Mouse (Mus musculus) midbrain, embryonic 12.5 days (tissue): ENCODE measurements around the gene Sept11. TPM values are rescaled to one million over a fixed set of nuclear protein-coding genes. Genes with fewer than 3 reads are reported as not detected.

Experiments used
- ATAC-seq: fragments of 200-750 bp; cut with Nextera tagmentation; 2 replicates; pipeline ENCODE4 v1.8.0; 2017; ENCODE audit warnings: low read depth, moderate TSS enrichment, moderate library complexity; ENCODE audit not compliant: low FRiP score
- H3K27ac ChIP-seq: fragments of 300-500 bp; sonication (generic); replicated peaks from 2 replicates; pipeline ENCODE4 v1.5.1; 2016; ENCODE audit warnings: mild to moderate bottlenecking
- H3K27me3 ChIP-seq: fragments of 300-500 bp; sonication (generic); 2 replicates; pipeline ENCODE4 v1.6.1; 2016; ENCODE audit warnings: mild to moderate bottlenecking
- H3K36me3 ChIP-seq: fragments of 300-500 bp; sonication (generic); 2 replicates; pipeline ENCODE4 v1.6.1; 2016
- H3K4me1 ChIP-seq: fragments of 300-500 bp; sonication (generic); 2 replicates; pipeline ENCODE4 v1.6.1; 2016
- H3K4me2 ChIP-seq: fragments of 300-500 bp; sonication (generic); replicated peaks from 2 replicates; pipeline ENCODE4 v1.6.1; 2016; ENCODE audit warnings: mild to moderate bottlenecking, moderate library complexity
- H3K4me3 ChIP-seq: fragments of 300-500 bp; sonication (generic); 2 replicates; pipeline ENCODE4 v1.5.1; 2016; ENCODE audit warnings: mild to moderate bottlenecking
- H3K9ac ChIP-seq: fragments of 300-500 bp; sonication (generic); replicated peaks from 2 replicates; pipeline ENCODE4 v1.6.1; 2016; ENCODE audit warnings: mild to moderate bottlenecking, moderate library complexity
- H3K9me3 ChIP-seq: fragments of 300-500 bp; sonication (generic); 2 replicates; pipeline ENCODE4 v1.6.1; 2016; ENCODE audit warnings: mild to moderate bottlenecking
- WGBS: fragments of 180-500 bp; shearing (Covaris S2); methylation state at CpG from one replicate; pipeline ENCODE4 v1.1.7; 2016; 5-methylcytosine and 5-hydroxymethylcytosine counted together
- polyA plus RNA-seq: library from polyadenylated mRNA; unstranded; fragments of >200 nt; fragmentation: Nextera tagmentation; extraction: Ambion mirVana; gene quantifications from 2 replicates; pipeline ENCODE4 v1.2.1, GENCODE M21; 2016

Gene Sept11
- polyA plus RNA-seq, 1 experiment from 2014 or later, result 260 TPM

DNA sequence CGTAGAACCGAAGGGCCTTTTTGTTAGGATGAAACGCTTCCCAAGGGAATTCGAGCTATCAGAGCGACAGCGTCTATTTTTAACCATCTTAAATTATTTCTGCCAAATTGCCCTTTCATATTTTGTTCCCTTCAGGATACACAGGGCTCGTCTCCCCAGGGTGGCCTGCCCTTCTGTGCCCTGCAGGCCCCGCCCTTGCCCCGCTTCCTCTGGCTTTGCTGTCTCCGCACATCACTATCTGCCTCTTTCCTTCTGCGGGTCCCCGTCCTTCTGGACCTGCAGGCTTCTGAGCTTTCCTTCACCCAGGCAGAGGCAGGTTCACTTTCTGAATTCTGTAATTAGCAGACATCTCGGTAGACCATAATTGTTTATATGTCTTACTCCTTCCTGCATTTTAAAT, 22.6 kb downstream of the Sept11 start:
- no peak overlapping the region for H3K27ac ChIP-seq
- no peak overlapping the region for H3K4me2 ChIP-seq
- WGBS, result 87% methylated on average over 13 of the region's 13 CpGs
- no peaks in the 10 kb centered on the region for H3K27me3 ChIP-seq
- no peak overlapping the region for H3K9ac ChIP-seq
- H3K9me3 ChIP-seq, result no peaks in the 10 kb centered on the region
- no peak for ATAC-seq
- peaks cover 12% of the 10 kb centered on the region; the same call in 1 of the 2 replicates for H3K4me1 ChIP-seq
- H3K36me3 ChIP-seq, result 0 out of 2 replicates have a peak, but pooled peaks cover under 1% of the 10 kb centered on the region
- no peak overlapping the region for H3K4me3 ChIP-seq

- 86% methylated on average over 8 of the region's 8 CpGs for WGBS
- no peak overlapping the region for H3K27ac ChIP-seq
These were observed 24.4 kb downstream of the Sept11 start for GRCm38 (mm10) chr5:93117648-93118047.

GRCm38 (mm10) chr5:93121660-93122059, 28.4 kb downstream of the Sept11 start:
- 86% methylated on average over 8 of the region's 8 CpGs for WGBS

More at GRCm38 (mm10) chr5:93117648-93118047, 24.4 kb downstream of the Sept11 start:
- no peaks in the 10 kb centered on the region for H3K36me3 ChIP-seq
- H3K27me3 ChIP-seq, result no peaks in the 10 kb centered on the region
- H3K4me2 ChIP-seq, result no peak overlapping the region
- no peaks in the 10 kb centered on the region for H3K9me3 ChIP-seq
- H3K4me1 ChIP-seq, result peaks cover 17% of the 10 kb centered on the region; the same call in 1 of the 2 replicates
- no peak for ATAC-seq
- no peak overlapping the region for H3K4me3 ChIP-seq
- no peak overlapping the region for H3K9ac ChIP-seq

GRCm38 (mm10) chr5:93124031-93124826, 31.0 kb downstream of the Sept11 start:
- 61% methylated on average over 9 of the region's 9 CpGs for WGBS
- ATAC-seq, result no peak
- peak overlapping the region; percentile 60 for H3K27ac ChIP-seq
- no peak overlapping the region for H3K4me2 ChIP-seq
- no peaks in the 10 kb centered on the region for H3K9me3 ChIP-seq
- H3K4me3 ChIP-seq, result no peak overlapping the region
- H3K27me3 ChIP-seq, result no peaks in the 10 kb centered on the region
- no peaks in the 10 kb centered on the region for H3K36me3 ChIP-seq
- H3K4me1 ChIP-seq, result peaks cover 60% of the 10 kb centered on the region
- H3K9ac ChIP-seq, result no peak overlapping the region

More at GRCm38 (mm10) chr5:93121660-93122059, 28.4 kb downstream of the Sept11 start:
- Histone ChIP-seq H3K4me1 (peaks cover 34% of the 10 kb centered on the region), H3K27ac (no peak overlapping the region), H3K4me2 (no peak overlapping the region), H3K36me3 (no peaks in the 10 kb centered on the region), H3K9me3 (no peaks in the 10 kb centered on the region), H3K27me3 (no peaks in the 10 kb centered on the region), H3K9ac (no peak overlapping the region), H3K4me3 (no peak overlapping the region)
- no peak for ATAC-seq

DNA sequence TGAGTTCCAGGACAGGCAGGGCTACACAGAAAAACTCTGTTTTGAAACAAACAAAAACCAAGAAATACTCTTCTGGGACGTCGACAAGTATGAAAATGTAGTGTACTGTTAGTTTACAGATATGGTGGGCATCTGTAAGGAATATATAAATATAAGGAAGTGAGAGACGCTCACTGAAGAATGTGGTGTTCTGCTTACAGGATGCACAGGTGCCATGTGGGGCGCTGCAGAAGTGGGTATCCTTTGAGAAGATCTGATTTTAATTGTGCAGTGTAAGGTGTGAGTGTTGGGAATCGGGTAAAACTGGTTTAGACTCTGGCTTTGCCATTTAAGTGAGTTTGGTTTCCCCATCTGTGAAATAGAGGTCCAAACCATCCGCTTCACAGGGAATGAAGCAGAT, 32.1 kb downstream of the Sept11 start:
- Histone ChIP-seq H3K9ac (no peak overlapping the region), H3K36me3 (no peaks in the 10 kb centered on the region), H3K27me3 (no peaks in the 10 kb centered on the region), H3K27ac (peak overlapping the region; percentile 82; the same call in 1 of the 2 replicates), H3K4me3 (no peak overlapping the region), H3K4me2 (no peak overlapping the region), H3K4me1 (peaks cover 70% of the 10 kb centered on the region), H3K9me3 (no peaks in the 10 kb centered on the region)
- ATAC-seq, result no peak
- 92% methylated on average over 6 of the region's 6 CpGs for WGBS

GRCm38 (mm10) chr5:93126222-93126929, 33.1 kb downstream of the Sept11 start:
- WGBS, result 37% methylated on average over 12 of the region's 12 CpGs
- Histone ChIP-seq H3K27ac (peak overlapping the region; percentile 82), H3K36me3 (no peaks in the 10 kb centered on the region), H3K4me2 (peak overlapping the region; percentile 23; the same call in 1 of the 2 replicates), H3K9me3 (no peaks in the 10 kb centered on the region), H3K27me3 (no peaks in the 10 kb centered on the region), H3K4me1 (peaks cover 71% of the 10 kb centered on the region), H3K9ac (no peak overlapping the region), H3K4me3 (no peak overlapping the region)
- ATAC-seq, result peak; percentile 45; the same call in 1 of the 2 replicates

DNA sequence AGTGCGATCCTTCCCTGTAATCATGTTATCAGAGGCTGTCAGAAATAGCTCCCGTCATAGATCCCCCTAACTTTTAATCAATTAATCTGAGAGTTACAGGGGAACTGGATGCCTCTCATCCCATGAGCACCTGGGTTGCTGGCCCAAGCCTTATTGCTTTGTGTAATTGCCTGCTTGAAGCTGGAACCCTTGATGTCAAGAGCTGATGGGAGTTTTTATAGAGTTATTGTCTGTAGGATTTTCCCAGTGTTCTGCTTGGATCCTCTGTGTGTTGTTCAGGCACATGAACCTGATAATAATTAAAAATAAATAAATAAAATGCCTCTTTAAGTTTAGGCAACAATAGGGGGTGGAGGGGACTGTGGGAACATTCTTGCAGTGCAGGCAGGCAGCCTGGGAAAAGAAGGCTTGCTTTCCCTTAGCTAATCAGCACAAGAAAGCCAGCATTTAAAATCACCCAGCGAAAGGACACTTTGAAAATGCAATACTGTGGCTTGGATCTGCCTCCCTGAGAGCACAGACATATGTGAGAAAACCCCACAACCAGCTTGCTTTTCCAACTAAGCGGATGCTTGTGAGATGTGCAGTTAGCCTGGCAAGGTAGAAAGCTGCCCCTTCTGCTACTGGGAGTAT, 33.8 kb downstream of the Sept11 start:
- 15% methylated on average over 4 of the region's 4 CpGs for WGBS
- peak overlapping the region; percentile 28; the same call in 1 of the 2 replicates for H3K9ac ChIP-seq

GRCm38 (mm10) chr5:93127722-93128121, 34.5 kb downstream of the Sept11 start:
- Histone ChIP-seq H3K27ac (peak overlapping the region; percentile 82), H3K9ac (peak overlapping the region; percentile 28; the same call in 1 of the 2 replicates), H3K27me3 (no peaks in the 10 kb centered on the region), H3K4me1 (peaks cover 84% of the 10 kb centered on the region), H3K36me3 (no peaks in the 10 kb centered on the region), H3K4me2 (peak overlapping the region; percentile 23), H3K4me3 (no peak overlapping the region), H3K9me3 (no peaks in the 10 kb centered on the region)
- 7% methylated on average over 3 of the region's 3 CpGs for WGBS
- ATAC-seq, result peak; percentile 31; the same call in 1 of the 2 replicates

More for the DNA sequence above, 33.8 kb downstream of the Sept11 start:
- H3K27me3 ChIP-seq, result no peaks in the 10 kb centered on the region
- peak; percentile 57 for ATAC-seq
- H3K9me3 ChIP-seq, result no peaks in the 10 kb centered on the region
- peak overlapping the region; percentile 23; the same call in 1 of the 2 replicates for H3K4me2 ChIP-seq
- H3K4me1 ChIP-seq, result peaks cover 77% of the 10 kb centered on the region
- no peak overlapping the region for H3K4me3 ChIP-seq
- H3K27ac ChIP-seq, result peak overlapping the region; percentile 82
- H3K36me3 ChIP-seq, result no peaks in the 10 kb centered on the region

DNA sequence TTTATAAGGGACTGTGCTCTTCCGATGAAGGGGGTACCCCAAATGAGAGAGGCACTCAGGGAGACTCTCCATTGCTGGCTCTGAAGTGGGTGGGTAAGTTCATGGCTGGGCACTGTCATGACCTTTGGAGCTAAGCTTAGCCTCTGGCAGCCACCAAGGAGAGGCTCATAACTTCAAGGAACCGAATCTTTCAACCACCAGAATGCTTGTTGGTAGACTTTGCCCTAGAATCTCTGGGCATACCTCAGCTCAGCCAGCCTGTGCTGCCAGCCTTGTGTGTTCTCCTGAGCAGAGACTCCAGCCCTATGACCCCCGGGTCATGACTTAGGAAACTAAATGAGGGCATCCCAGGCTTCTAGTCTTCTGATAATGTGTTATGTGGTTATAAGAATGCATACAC, 35.5 kb downstream of the Sept11 start:
- Histone ChIP-seq H3K9me3 (no peaks in the 10 kb centered on the region), H3K27ac (0 out of 2 replicates have a peak overlapping the region, but pooled peaks have one; percentile 82), H3K27me3 (no peaks in the 10 kb centered on the region), H3K36me3 (no peaks in the 10 kb centered on the region), H3K4me3 (no peak overlapping the region), H3K9ac (no peak overlapping the region), H3K4me1 (peaks cover 94% of the 10 kb centered on the region), H3K4me2 (no peak overlapping the region)
- 82% methylated on average over 3 of the region's 3 CpGs for WGBS
- no peak for ATAC-seq

GRCm38 (mm10) chr5:93129953-93130352, 36.7 kb downstream of the Sept11 start:
- Histone ChIP-seq H3K36me3 (no peaks in the 10 kb centered on the region), H3K27ac (0 out of 2 replicates have a peak overlapping the region, but pooled peaks have one; percentile 39), H3K4me3 (no peak overlapping the region), H3K4me1 (peaks cover 92% of the 10 kb centered on the region), H3K9me3 (no peaks in the 10 kb centered on the region), H3K9ac (no peak overlapping the region), H3K27me3 (no peaks in the 10 kb centered on the region), H3K4me2 (no peak overlapping the region)
- WGBS, result 13% methylated on average over 4 of the region's 4 CpGs
- ATAC-seq, result no peak

DNA sequence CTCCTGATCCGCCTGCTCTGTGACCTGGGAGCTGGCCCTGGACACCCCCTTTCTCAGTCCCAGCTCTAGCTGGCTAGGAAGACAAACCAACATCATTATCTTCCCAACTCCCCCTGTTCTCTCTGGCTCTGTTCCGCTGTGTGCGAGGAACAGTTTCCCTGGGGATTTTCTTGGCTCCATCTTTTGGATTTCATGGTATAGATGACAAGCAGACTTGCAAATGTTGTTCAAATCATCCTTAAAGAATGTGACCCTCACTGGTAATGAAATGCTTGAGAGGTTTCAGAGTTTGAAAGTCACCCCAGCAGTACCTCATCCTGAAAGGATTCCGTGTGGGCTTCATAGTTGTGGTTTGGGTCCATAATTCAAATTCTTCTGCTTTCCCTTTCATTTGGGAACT, 38.2 kb downstream of the Sept11 start:
- no peak for ATAC-seq
- Histone ChIP-seq H3K27me3 (no peaks in the 10 kb centered on the region), H3K4me3 (no peak overlapping the region), H3K9me3 (no peaks in the 10 kb centered on the region), H3K4me1 (peaks cover 83% of the 10 kb centered on the region), H3K36me3 (no peaks in the 10 kb centered on the region), H3K9ac (no peak overlapping the region), H3K27ac (no peak overlapping the region), H3K4me2 (no peak overlapping the region)
- 61% methylated on average over 4 of the region's 4 CpGs for WGBS
